Mouse (Mus musculus): ENCODE data around the gene Mdm2. TPM values are rescaled to one million over a fixed set of nuclear protein-coding genes. Genes with fewer than 3 reads are reported as not detected.

Gene Mdm2
- polyA plus RNA-seq, 1 experiment: 39.2 TPM

GRCm38 (mm10) chr10:117643302-117643701 lies 67.3 kb downstream of the Mdm2 start:
- H3K36me3 ChIP-seq (ENCODE audit: control insufficient read depth, insufficient read depth, low read length): no peaks in the 10 kb centered on the region
- no peak overlapping the region for H3K4me3 ChIP-seq (ENCODE audit: low read depth, low read length)
- H3K27ac ChIP-seq (ENCODE audit: insufficient read depth, low read depth, low read length): no peak overlapping the region
- TF ChIP-seq CTCF (IDR thresholded peaks at IDR 0.05; ENCODE audit: extremely low read depth, insufficient read length, insufficient replicate concordance, low read depth, low read length) (no peak), POLR2A (IDR thresholded peaks at IDR 0.05; ENCODE audit: low read depth, low read length) (no peak)
- 80% methylated on average over 6 of the region's 6 CpGs for WGBS
- H3K27me3 ChIP-seq (ENCODE audit: control insufficient read depth, insufficient read depth, low read length): no peaks in the 10 kb centered on the region
- H3K4me1 ChIP-seq (ENCODE audit: control insufficient read depth, insufficient read depth, insufficient read length, low read length): peaks cover 9% of the 10 kb centered on the region

- Histone ChIP-seq H3K27me3 (ENCODE audit: control insufficient read depth, insufficient read depth, low read length) (no peaks in the 10 kb centered on the region), H3K4me3 (ENCODE audit: low read depth, low read length) (no peak overlapping the region), H3K27ac (ENCODE audit: insufficient read depth, low read depth, low read length) (no peak overlapping the region), H3K36me3 (ENCODE audit: control insufficient read depth, insufficient read depth, low read length) (no peaks in the 10 kb centered on the region), H3K4me1 (ENCODE audit: control insufficient read depth, insufficient read depth, insufficient read length, low read length) (peaks cover 9% of the 10 kb centered on the region)
- TF ChIP-seq POLR2A (IDR thresholded peaks at IDR 0.05; ENCODE audit: low read depth, low read length) (no peak), CTCF (IDR thresholded peaks at IDR 0.05; ENCODE audit: extremely low read depth, insufficient read length, insufficient replicate concordance, low read depth, low read length) (no peak)
- 94% methylated on average over 15 of the region's 15 CpGs for WGBS
Observed at GRCm38 (mm10) chr10:117642491-117643262, 67.9 kb downstream of the Mdm2 start.

- Histone ChIP-seq H3K27me3 (ENCODE audit: control insufficient read depth, insufficient read depth, low read length) (no peaks in the 10 kb centered on the region), H3K4me1 (ENCODE audit: control insufficient read depth, insufficient read depth, insufficient read length, low read length) (peaks cover 9% of the 10 kb centered on the region), H3K4me3 (ENCODE audit: low read depth, low read length) (no peak overlapping the region), H3K27ac (ENCODE audit: insufficient read depth, low read depth, low read length) (no peak overlapping the region), H3K36me3 (ENCODE audit: control insufficient read depth, insufficient read depth, low read length) (no peaks in the 10 kb centered on the region)
- WGBS: 93% methylated on average over 9 of the region's 9 CpGs
- no peak for TF ChIP-seq POLR2A (IDR thresholded peaks at IDR 0.05; ENCODE audit: low read depth, low read length)
- TF ChIP-seq CTCF (IDR thresholded peaks at IDR 0.05; ENCODE audit: extremely low read depth, insufficient read length, insufficient replicate concordance, low read depth, low read length): no peak
Observed at GRCm38 (mm10) chr10:117642201-117642450, 68.4 kb downstream of the Mdm2 start.

GRCm38 (mm10) chr10:117641400-117642200 lies 69.0 kb downstream of the Mdm2 start:
- no peaks in the 10 kb centered on the region for H3K27me3 ChIP-seq (ENCODE audit: control insufficient read depth, insufficient read depth, low read length)
- no peak for TF ChIP-seq CTCF (IDR thresholded peaks at IDR 0.05; ENCODE audit: extremely low read depth, insufficient read length, insufficient replicate concordance, low read depth, low read length)
- no peak for TF ChIP-seq POLR2A (IDR thresholded peaks at IDR 0.05; ENCODE audit: low read depth, low read length)
- 88% methylated on average over 20 of the region's 20 CpGs for WGBS
- peaks cover 9% of the 10 kb centered on the region for H3K4me1 ChIP-seq (ENCODE audit: control insufficient read depth, insufficient read depth, insufficient read length, low read length)
- H3K4me3 ChIP-seq (ENCODE audit: low read depth, low read length): no peak overlapping the region
- H3K27ac ChIP-seq (ENCODE audit: insufficient read depth, low read depth, low read length): no peak overlapping the region
- no peaks in the 10 kb centered on the region for H3K36me3 ChIP-seq (ENCODE audit: control insufficient read depth, insufficient read depth, low read length)

GRCm38 (mm10) chr10:117640595-117641078 lies 69.9 kb downstream of the Mdm2 start:
- Histone ChIP-seq H3K4me1 (ENCODE audit: control insufficient read depth, insufficient read depth, insufficient read length, low read length) (peaks cover 9% of the 10 kb centered on the region), H3K27me3 (ENCODE audit: control insufficient read depth, insufficient read depth, low read length) (no peaks in the 10 kb centered on the region), H3K4me3 (ENCODE audit: low read depth, low read length) (no peak overlapping the region), H3K27ac (ENCODE audit: insufficient read depth, low read depth, low read length) (no peak overlapping the region), H3K36me3 (ENCODE audit: control insufficient read depth, insufficient read depth, low read length) (no peaks in the 10 kb centered on the region)
- 74% methylated on average over 7 of the region's 7 CpGs for WGBS
- TF ChIP-seq POLR2A (IDR thresholded peaks at IDR 0.05; ENCODE audit: low read depth, low read length) (no peak), CTCF (IDR thresholded peaks at IDR 0.05; ENCODE audit: extremely low read depth, insufficient read length, insufficient replicate concordance, low read depth, low read length) (no peak)

- 23% methylated on average over 21 of the region's 21 CpGs for WGBS
- H3K36me3 ChIP-seq (ENCODE audit: control insufficient read depth, insufficient read depth, low read length): no peaks in the 10 kb centered on the region
- H3K4me1 ChIP-seq (ENCODE audit: control insufficient read depth, insufficient read depth, insufficient read length, low read length): peaks cover 9% of the 10 kb centered on the region
- no peaks in the 10 kb centered on the region for H3K27me3 ChIP-seq (ENCODE audit: control insufficient read depth, insufficient read depth, low read length)
- H3K27ac ChIP-seq (ENCODE audit: insufficient read depth, low read depth, low read length): no peak overlapping the region
- peak overlapping the region; percentile 33 for H3K4me3 ChIP-seq (ENCODE audit: low read depth, low read length)
- TF ChIP-seq POLR2A (IDR thresholded peaks at IDR 0.05; ENCODE audit: low read depth, low read length): no peak
- TF ChIP-seq CTCF (IDR thresholded peaks at IDR 0.05; ENCODE audit: extremely low read depth, insufficient read length, insufficient replicate concordance, low read depth, low read length): no peak
Observed at GRCm38 (mm10) chr10:117639899-117640594, 70.5 kb downstream of the Mdm2 start.

- peaks cover 5% of the 10 kb centered on the region for H3K4me1 ChIP-seq (ENCODE audit: control insufficient read depth, insufficient read depth, insufficient read length, low read length)
- WGBS: 95% methylated on average over 8 of the region's 8 CpGs
Observed at GRCm38 (mm10) chr10:117639221-117639599, 71.3 kb downstream of the Mdm2 start.

More at GRCm38 (mm10) chr10:117639221-117639599, 71.3 kb downstream of the Mdm2 start:
- H3K36me3 ChIP-seq (ENCODE audit: control insufficient read depth, insufficient read depth, low read length): no peaks in the 10 kb centered on the region
- no peak overlapping the region for H3K4me3 ChIP-seq (ENCODE audit: low read depth, low read length)
- no peak overlapping the region for H3K27ac ChIP-seq (ENCODE audit: insufficient read depth, low read depth, low read length)
- no peaks in the 10 kb centered on the region for H3K27me3 ChIP-seq (ENCODE audit: control insufficient read depth, insufficient read depth, low read length)
- TF ChIP-seq POLR2A (IDR thresholded peaks at IDR 0.05; ENCODE audit: low read depth, low read length): no peak
- TF ChIP-seq CTCF (IDR thresholded peaks at IDR 0.05; ENCODE audit: extremely low read depth, insufficient read length, insufficient replicate concordance, low read depth, low read length): no peak

Other genes with a start within 250 kb of the Mdm2 start
- 3.1 and 13.8 TPM in 2 replicates for gene Cpm, start 81.3 kb downstream of the Mdm2 start, polyA plus RNA-seq (2012; rRNA removed)
- gene Slc35e3, start 35.6 kb upstream of the Mdm2 start, polyA plus RNA-seq (2012; rRNA removed): 6.2 and 7.4 TPM in 2 replicates
- gene Nup107, start 81.9 kb upstream of the Mdm2 start, polyA plus RNA-seq (2012; rRNA removed): 1.3 and 3.1 TPM in 2 replicates
- 7.9 and 19.2 TPM in 2 replicates for gene Rap1b, start 135.3 kb upstream of the Mdm2 start, polyA plus RNA-seq (2012; rRNA removed)